Mouse (Mus musculus): ENCODE data around the gene Gm10964.
A peak's percentile ranks its signal among the peaks of the same experiment; 100 is the strongest.

The Gm10964 gene

GRCm38 (mm10) chr3:103739329-103739728 lies at the start of gene Gm10964:
Gm10964 (plus strand) TSS chr3:103739366.
- no peak for DNase-seq (ENCODE audit: low read depth, low spot score)

GRCm38 (mm10) chr3:103690506-103690905 lies 48.7 kb upstream of the Gm10964 start:
- DNase-seq (ENCODE audit: low read depth, low spot score): no peak

- DNase-seq (ENCODE audit: low read depth, low spot score): no peak
Measured at GRCm38 (mm10) chr3:103695556-103695955, 43.6 kb upstream of the Gm10964 start.

DNA sequence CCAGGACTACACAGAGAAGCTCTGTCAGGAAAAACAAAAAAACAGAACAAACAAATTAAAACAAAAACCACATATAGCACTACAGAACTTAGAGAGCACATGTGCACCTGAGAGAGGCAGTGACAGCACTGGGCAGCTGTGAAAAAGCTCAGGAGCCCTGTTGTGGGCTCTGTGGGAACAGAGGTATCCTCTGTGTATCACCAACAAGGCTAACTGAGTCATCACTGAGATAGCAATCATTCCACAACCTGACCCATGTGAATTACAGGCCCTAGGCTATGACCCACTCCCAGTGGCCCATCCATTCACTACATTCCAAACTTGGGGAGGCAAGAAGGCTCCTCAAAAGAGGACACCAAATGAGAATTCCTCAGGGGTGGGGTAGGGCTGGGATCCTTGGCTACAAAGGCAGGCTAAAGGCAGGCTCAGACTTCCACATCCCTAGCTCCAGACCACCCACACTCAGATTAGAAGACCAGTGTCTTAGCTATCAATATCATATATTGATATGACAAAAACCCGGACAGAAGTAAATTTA lies 42.7 kb upstream of the Gm10964 start:
- DNase-seq (ENCODE audit: low read depth, low spot score): no peak

GRCm38 (mm10) chr3:103704661-103705060 lies 34.5 kb upstream of the Gm10964 start:
- DNase-seq (ENCODE audit: low read depth, low spot score): no peak

DNA sequence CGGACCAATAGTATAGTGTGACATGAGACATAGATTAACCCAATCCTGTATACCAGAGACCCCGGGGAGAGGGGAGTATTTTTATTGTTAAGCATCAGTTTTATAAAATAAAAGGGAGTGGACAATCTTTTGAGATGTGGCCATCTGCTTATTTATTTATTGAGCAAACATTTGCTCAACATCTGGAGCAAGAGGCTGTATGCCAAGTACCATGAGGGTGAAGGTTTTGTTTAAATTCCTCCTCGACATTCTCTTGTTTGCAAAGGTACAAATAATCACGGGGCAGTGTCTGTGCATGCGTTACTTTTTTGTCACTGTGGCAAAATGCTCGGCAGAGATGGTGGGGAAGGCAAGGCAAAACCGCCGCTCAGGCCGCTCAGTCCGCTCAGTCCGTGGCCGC lies 33.7 kb upstream of the Gm10964 start:
- no peak for DNase-seq (ENCODE audit: low read depth, low spot score)

DNA sequence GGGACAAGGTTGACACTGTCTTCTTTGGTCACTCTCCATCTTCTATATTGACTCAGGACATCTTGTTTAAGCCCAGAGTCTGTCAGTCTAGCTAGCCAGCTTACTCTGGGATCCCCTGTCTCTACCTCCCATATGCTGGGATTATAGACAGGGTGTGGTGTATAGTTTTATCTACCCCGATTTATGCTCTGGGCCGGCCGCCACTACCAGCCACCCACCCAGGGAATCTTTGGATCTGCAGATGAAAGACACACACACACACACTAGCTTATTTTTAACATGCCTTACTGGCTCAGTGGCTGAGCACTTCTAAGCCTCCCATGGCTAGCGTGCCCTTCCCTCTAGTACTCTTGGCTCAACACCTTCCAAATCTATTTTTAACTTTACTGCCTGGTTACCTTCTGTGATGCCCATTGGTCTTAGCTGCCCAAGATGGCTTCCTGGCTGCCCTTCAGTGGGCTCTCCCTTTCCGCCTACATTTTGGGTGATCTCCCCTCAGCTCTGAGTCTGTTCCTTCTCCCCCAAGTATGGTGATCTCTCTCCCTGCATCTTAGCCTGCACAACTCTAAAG lies 29.6 kb upstream of the Gm10964 start:
- no peak for DNase-seq (ENCODE audit: low read depth, low spot score)

- DNase-seq (ENCODE audit: low read depth, low spot score): no peak
Measured at GRCm38 (mm10) chr3:103712196-103712595, 27.0 kb upstream of the Gm10964 start.

DNA sequence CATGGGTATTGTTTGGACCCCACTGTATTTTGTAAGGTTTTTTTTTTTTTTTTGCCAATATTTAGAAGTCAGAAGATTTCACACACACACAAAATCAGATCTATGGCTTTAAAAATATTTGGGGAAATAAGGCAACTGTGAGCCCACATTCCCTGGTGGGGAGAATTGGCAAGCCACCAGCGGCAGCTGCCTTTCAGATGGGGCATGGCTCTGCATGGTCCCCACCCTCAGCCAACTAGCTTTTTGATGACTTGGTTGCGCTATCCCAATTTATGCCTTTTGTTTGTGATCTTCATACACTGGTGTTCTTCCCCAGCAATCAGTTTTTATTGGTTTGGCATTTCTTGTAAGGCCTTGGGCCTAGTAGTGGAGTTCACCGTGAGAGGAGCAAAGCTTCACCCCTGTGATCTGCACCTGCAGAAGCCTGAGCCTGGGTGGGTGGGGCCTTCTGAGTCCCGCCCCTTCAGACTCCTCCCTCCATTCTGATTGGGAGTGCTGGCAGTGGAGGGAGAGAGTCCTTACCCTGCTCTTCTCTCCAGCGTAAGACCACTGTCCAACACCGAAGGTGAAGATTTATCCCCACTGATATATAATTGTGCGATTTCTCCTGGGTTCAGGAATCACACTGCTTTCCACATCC lies 24.8 kb upstream of the Gm10964 start:
- DNase-seq (ENCODE audit: low read depth, low spot score): no peak

DNA sequence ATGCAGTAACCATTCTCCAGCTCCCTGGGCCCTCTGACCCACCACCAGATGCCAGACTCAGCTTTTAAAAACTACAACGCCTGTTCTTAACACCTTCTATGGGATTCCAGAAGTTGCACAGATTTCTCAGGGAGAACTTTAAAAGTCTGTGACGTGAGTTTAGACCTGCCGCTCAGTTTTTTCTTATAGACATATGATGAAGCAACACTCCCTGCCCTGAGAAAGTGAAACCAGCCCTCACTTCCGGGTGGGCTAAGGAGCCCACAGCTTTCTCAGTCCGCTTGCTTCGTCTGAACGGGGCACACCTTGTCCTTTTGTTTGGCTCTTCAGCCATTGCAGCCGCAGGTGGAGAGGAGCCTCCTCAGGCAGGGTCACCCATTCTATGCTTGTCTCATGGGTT lies 24.2 kb upstream of the Gm10964 start:
- no peak for DNase-seq (ENCODE audit: low read depth, low spot score)

DNA sequence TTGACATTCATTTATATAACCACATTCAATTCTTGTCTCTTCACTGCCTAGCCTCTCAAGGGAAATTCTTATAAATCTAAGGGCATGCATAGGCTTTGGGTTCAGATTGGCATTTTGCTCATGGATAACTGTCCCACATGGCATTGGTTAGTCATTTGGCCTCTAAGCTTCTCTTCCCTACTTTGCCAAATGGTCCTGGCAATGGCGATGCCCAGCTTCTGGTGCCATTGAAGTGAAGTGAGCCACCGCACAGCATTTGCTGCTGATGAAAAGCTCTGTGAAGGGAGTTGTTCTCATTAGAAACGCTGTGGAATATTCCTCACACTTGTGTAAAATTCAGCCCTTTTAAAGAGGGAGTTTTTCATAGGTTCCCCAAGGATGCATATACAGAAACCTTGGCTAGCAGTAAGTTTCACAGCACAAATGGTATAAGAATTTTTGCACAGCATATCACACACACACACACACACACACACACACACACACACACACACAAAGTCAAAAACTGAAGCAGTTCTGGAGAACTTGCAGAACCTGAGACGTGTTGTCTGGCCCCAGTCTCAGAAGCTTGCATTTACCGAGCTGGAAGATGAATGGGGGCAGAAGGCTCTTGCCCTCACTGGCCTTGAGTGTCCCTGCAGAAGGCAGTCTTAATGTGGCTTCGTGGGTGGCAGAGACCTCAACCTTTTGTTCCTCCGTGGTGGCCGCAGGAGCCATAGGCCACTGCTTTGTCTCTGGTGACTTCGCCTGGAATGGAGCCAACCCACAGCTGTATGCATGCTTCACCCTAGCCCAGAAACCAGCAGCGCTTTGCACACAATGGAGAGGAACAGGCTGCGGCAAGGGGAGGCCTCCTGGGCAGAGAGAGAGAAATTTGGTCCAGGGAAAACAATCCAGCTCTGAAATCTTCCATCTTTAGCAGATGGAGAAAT lies 23.1 kb upstream of the Gm10964 start:
- DNase-seq (ENCODE audit: low read depth, low spot score): peak; percentile 68

DNA sequence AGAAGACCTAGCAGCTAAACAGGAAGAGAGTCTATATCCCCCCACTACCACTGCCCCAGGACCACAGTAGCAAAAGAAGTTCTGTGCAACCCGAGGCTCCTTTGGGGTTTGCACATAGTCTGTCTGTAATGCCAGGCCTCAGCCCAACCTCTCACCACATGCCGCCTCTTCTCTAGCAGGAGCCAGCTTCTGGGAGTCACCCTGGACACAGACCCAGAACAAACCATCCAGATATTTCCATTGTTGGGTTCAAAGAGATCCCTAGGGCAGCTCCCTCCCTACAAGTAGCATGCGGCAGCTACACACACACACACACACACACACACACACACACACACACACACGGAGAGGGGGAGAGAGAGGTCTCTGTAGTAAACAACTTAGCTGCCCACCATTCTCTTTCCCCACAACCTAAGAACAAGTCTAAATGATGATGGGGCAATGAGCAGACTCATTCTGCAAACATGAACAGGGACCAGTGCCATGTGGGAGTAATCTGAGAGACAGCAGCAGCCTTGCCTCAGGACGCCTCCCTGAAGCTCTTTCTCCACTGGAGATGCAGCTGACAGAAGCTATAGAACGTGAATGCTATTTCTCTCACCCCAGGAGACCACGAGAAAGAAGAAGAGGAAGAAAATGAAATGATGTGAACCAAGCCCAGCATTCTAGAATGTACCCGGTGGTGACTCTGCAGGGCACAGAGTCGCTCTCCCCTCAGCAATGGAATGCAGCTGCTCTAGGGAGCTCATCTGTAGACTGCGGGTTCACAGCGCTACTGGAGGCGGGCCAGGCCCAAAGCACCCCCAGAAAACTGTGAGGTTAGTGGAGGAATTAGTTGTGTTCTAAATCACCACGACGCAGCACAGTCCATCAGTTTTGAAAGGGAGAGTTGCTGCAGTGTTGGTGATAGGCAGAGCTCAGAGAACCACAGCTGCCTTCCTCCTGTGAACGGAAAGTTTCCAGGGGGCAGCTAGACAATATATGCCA lies 22.1 kb upstream of the Gm10964 start:
- no peak for DNase-seq (ENCODE audit: low read depth, low spot score)

DNA sequence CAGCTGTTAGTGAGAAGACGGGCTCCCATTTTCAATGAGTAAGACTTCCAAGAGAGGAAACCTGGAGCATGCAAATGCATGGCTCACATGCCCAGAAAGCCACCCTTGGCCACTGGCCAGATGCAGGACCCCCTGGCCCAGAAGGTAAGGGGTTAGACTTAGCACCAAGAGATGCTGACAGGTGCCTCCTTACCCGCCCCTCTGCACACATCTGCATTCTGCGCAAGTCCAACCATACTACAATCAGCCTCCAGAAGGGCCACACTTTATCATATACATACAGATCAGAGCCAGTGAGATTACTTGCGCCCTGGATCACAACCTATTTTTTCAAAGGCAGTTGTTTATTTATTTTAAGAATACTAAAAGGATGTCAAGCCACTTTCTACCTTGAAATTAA lies 20.4 kb upstream of the Gm10964 start:
- DNase-seq (ENCODE audit: low read depth, low spot score): no peak

- DNase-seq (ENCODE audit: low read depth, low spot score): no peak
Measured at GRCm38 (mm10) chr3:103724137-103724536, 15.0 kb upstream of the Gm10964 start.

DNA sequence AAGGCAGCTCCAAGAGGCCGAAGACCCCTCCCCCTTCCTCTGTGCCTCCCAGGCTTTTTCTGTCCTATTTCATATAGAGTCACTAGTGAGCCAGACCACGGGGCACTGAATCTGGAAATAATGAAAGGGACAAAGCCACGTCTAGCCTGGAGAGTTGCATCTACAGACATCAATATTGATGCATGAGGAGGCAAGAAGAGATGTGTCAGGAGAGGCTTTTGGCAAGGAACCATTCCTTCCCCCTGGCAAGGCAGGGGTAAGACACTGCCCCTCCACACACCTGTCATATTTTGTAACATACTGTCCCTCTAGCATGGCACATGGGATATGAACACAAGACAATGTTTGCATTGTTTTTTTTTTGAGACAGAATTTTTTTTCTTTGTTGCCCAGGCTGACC lies 12.5 kb upstream of the Gm10964 start:
- no peak for DNase-seq (ENCODE audit: low read depth, low spot score)

GRCm38 (mm10) chr3:103727813-103728326 lies 11.3 kb upstream of the Gm10964 start:
- DNase-seq (ENCODE audit: low read depth, low spot score): no peak

DNA sequence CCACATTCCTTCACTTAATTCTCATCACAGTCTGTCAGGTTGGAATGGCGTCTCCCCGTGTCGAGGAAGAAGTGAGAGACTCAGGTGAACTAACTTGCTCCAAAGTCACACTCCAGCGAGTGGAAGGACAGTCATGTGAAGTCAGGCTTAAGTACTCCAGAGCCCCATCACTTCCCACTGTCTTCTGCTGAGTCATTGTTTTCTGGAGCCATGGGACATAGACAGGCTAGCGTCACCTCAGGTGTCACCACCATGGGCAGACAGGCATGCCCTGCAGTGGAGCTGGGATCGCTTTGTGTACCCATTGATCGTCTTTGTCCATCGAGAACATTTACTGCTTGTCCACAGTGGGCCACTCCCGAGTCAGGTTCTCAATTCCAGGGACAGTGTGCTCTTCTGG lies 9.3 kb upstream of the Gm10964 start:
- no peak for DNase-seq (ENCODE audit: low read depth, low spot score)

GRCm38 (mm10) chr3:103732116-103732515 lies 7.0 kb upstream of the Gm10964 start:
- DNase-seq (ENCODE audit: low read depth, low spot score): no peak

- DNase-seq (ENCODE audit: low read depth, low spot score): no peak
Measured at GRCm38 (mm10) chr3:103733176-103733575, 6.0 kb upstream of the Gm10964 start.

DNA sequence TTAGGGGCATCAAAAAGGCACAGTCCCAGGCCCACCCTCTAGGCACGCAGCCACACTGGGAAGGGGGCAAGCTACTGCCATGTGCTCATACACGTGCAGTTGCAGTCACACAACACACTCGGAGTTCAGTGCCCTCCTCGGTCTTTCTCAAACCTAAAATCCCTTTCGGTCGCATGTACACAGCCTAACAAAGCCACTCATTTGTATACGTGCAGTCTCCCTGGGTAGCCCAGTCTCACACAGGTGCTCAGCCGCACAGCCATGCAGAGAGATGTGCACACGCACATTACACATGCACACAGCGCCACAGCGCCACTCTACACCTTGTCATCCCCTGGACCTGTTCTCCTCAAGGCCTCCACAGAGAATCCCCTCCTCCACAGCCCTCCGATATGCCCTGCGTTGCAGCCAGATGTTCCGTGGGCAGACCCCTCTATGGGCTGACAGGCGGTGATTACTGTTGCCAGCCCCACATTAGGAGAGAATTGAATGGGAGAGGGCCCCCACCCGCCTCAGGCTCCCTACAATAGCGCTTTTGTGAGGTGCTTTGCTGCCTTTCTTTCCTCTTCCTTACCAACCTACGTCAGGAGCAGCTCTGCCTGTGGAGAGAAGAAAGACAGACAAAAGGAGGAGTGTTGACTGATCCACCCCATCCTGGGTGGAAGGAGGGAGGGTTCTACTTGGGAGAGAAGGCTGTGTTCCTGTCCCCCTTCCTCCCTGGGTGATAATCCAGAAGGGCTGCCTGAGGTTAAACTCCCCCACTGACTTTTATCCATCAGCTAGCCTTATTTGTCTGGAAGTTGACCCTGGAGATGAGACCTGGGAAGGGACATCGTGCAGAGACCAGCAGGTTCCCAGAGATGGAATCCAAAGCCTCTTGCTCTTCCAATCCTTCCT lies 5.1 kb upstream of the Gm10964 start:
- peak; percentile 61 for DNase-seq (ENCODE audit: low read depth, low spot score)
